Mouse (Mus musculus) bone marrow, adult 2 months (tissue): ENCODE data around the gene Mrps26.

Source experiments
- CTCF ChIP-seq: fragments of 200-500 bp; IDR thresholded peaks from 2 replicates; pipeline ENCODE4 v1.5.1; 2011; ENCODE audit warnings: low read length, control low read depth; ENCODE audit not compliant: control insufficient read depth, insufficient read depth
- POLR2A ChIP-seq: fragments of 200-500 bp; IDR thresholded peaks from 2 replicates; pipeline ENCODE4 v1.6.1; 2011; ENCODE audit warnings: low read depth, mild to moderate bottlenecking, control low read depth, low read length, borderline replicate concordance; ENCODE audit not compliant: control insufficient read depth

DNA sequence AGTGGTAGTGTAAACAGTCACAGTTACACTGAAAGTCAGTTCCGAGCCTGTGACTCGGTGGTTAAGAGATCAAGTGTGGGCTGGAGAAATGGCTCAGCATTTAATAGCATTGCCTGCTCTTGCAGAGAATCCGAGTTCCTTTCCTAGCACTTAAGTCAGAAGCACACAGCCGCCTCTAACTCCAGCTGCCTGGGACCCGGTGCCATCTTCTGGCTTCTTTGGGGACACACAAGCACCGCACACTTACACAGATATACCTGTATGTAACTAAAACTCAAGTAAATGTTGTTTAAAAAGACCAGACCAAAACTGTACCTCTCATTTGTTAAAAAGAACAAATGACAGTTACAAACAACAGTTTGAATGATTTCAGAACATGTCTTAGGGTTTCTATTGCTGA, 35.1 kb upstream of the Mrps26 start:
- TF ChIP-seq CTCF, result no peak
- no peak for TF ChIP-seq POLR2A
